Mouse (Mus musculus): ENCODE data around the gene Tns2.

The Tns2 gene

GRCm38 (mm10) chr15:102091688-102092087 lies 8.5 kb upstream of the Tns2 start:
- DNase-seq (ENCODE audit: low spot score in 2 of 2), result no peak

GRCm38 (mm10) chr15:102092222-102092621 lies 8.0 kb upstream of the Tns2 start:
- DNase-seq (ENCODE audit: low spot score in 2 of 2), result no peak

GRCm38 (mm10) chr15:102094157-102094556 lies 6.1 kb upstream of the Tns2 start:
- no peak for DNase-seq (ENCODE audit: low spot score in 2 of 2)

- no peak for DNase-seq (ENCODE audit: low spot score in 2 of 2)
These were observed 5.2 kb upstream of the Tns2 start for GRCm38 (mm10) chr15:102094988-102095387.

GRCm38 (mm10) chr15:102097147-102097915 lies 2.9 kb upstream of the Tns2 start:
- no peak for DNase-seq (ENCODE audit: low spot score in 2 of 2)

GRCm38 (mm10) chr15:102097991-102098555 lies 2.1 kb upstream of the Tns2 start:
- DNase-seq (ENCODE audit: low spot score in 2 of 2), result no peak

GRCm38 (mm10) chr15:102099260-102099659 lies 953 bp upstream of the Tns2 start:
- no peak for DNase-seq (ENCODE audit: low spot score in 2 of 2)

GRCm38 (mm10) chr15:102099771-102100160 lies 447 bp upstream of the Tns2 start:
- DNase-seq (ENCODE audit: low spot score in 2 of 2), result no peak

- no peak for DNase-seq (ENCODE audit: low spot score in 2 of 2)
These were observed 921 bp downstream of the Tns2 start for GRCm38 (mm10) chr15:102100996-102101671.

- DNase-seq (ENCODE audit: low spot score in 2 of 2), result no peak
These were observed 1.7 kb downstream of the Tns2 start for GRCm38 (mm10) chr15:102101672-102102541.

- no peak for DNase-seq (ENCODE audit: low spot score in 2 of 2)
These were observed 2.4 kb downstream of the Tns2 start for GRCm38 (mm10) chr15:102102548-102103121.

GRCm38 (mm10) chr15:102103371-102103946 lies 3.2 kb downstream of the Tns2 start:
- DNase-seq (ENCODE audit: low spot score in 2 of 2), result no peak

GRCm38 (mm10) chr15:102103947-102104555 lies 3.8 kb downstream of the Tns2 start:
- DNase-seq (ENCODE audit: low spot score in 2 of 2), result no peak

GRCm38 (mm10) chr15:102105360-102105759 lies 5.1 kb downstream of the Tns2 start:
- no peak for DNase-seq (ENCODE audit: low spot score in 2 of 2)

GRCm38 (mm10) chr15:102105764-102106730 lies 5.8 kb downstream of the Tns2 start:
- no peak for DNase-seq (ENCODE audit: low spot score in 2 of 2)

- DNase-seq (ENCODE audit: low spot score in 2 of 2), result no peak
These were observed 6.7 kb downstream of the Tns2 start for GRCm38 (mm10) chr15:102106754-102107456.

GRCm38 (mm10) chr15:102107689-102108573 lies 7.7 kb downstream of the Tns2 start:
- peak; percentile 71 to 73 for DNase-seq (ENCODE audit: low spot score in 2 of 2)
